Mouse (Mus musculus) embryonic fibroblast, embryonic 13.5 days (primary cell): ENCODE data around the gene Taf11.

Experiments
- CTCF ChIP-seq: IDR thresholded peaks from 2 replicates; pipeline ENCODE4 v1.5.1; 2011; ENCODE audit warnings: mild to moderate bottlenecking, control low read depth, low read length, moderate library complexity, borderline replicate concordance; ENCODE audit not compliant: insufficient read depth
- POLR2A ChIP-seq: IDR thresholded peaks from 2 replicates; pipeline ENCODE4 v1.6.1; 2011; ENCODE audit warnings: low read depth, mild to moderate bottlenecking, control low read depth, low read length, moderate library complexity

DNA sequence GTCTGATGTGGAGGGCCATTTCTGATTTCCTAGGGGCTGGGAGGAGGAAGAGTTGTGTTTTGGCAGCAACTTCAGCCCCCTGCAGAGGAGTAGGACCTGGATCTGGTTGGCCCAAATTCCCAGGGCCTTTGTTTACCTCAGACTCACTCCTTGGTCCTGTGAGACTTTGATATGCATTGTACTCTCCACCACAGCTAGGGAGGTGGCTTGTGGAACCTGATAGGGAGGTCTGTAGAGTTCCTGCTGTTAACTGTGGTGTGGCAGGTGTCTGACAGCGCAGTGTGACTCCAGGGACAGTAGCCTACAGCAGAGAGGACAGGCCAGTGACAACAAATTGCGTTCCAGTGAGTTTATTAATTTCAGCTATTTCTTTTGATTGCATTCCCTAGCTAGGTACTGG lies 50.5 kb downstream of the Taf11 start:
- TF ChIP-seq CTCF: no peak
- no peak for TF ChIP-seq POLR2A
